Mouse (Mus musculus) liver, adult 2 months (tissue): ENCODE results near the gene Gck.
"Not testable (repeated sequence)": the region's sequence is repeated elsewhere in the genome, so short reads cannot be mapped to it uniquely, and the experiment has no call there.

Experiments
- CTCF ChIP-seq: fragments of 200-500 bp; IDR thresholded peaks from 2 replicates; pipeline ENCODE4 v1.5.1; 2011; ENCODE audit warnings: low read depth, low read length, control low read depth
- POLR2A ChIP-seq: fragments of 200-500 bp; IDR thresholded peaks from 2 replicates; pipeline ENCODE4 v1.6.1; 2011; ENCODE audit warnings: low read length, control low read depth; ENCODE audit not compliant: insufficient read depth; ENCODE audit errors: extremely low read depth

GRCm38 (mm10) chr11:5888563-5888962 is 61.3 kb downstream of the Gck start:
- TF ChIP-seq CTCF, POLR2A: not testable (repeated sequence)
